Mouse (Mus musculus) thymus, postnatal 0 days (tissue): Measurements from ENCODE around the gene Sash1. TPM values are rescaled to one million over a fixed set of nuclear protein-coding genes. Genes with fewer than 3 reads are reported as not detected.

Source experiments
- DNase-seq: peaks from one replicate; pipeline ENCODE4 v3.0.0-alpha.2; 2015; ENCODE audit warnings: low spot score
- polyA plus RNA-seq: library from polyadenylated mRNA; unstranded; fragments of >200 nt; fragmentation: Nextera tagmentation; extraction: Ambion mirVana; gene quantifications from 2 replicates; pipeline ENCODE4 v1.2.1, GENCODE M21; 2015

Sash1 gene
- polyA plus RNA-seq, 1 experiment from 2014 or later: 1.5 TPM

GRCm38 (mm10) chr10:8856942-8857341, 28.9 kb downstream of the Sash1 start:
- DNase-seq: no peak

- DNase-seq: no peak
These were observed 32.5 kb downstream of the Sash1 start for GRCm38 (mm10) chr10:8853326-8853725.

- no peak for DNase-seq
These were observed 34.2 kb downstream of the Sash1 start for GRCm38 (mm10) chr10:8851625-8852024.

GRCm38 (mm10) chr10:8847974-8848373, 37.9 kb downstream of the Sash1 start:
- DNase-seq: no peak

- DNase-seq: no peak
These were observed 39.6 kb downstream of the Sash1 start for GRCm38 (mm10) chr10:8846258-8846657.

GRCm38 (mm10) chr10:8845230-8845770, 40.6 kb downstream of the Sash1 start:
- no peak for DNase-seq

GRCm38 (mm10) chr10:8839956-8840355, 45.9 kb downstream of the Sash1 start:
- DNase-seq: no peak

- DNase-seq: no peak
These were observed 51.9 kb downstream of the Sash1 start for GRCm38 (mm10) chr10:8833816-8834464.

GRCm38 (mm10) chr10:8826303-8826702, 59.6 kb downstream of the Sash1 start:
- DNase-seq: no peak

- no peak for DNase-seq
These were observed 60.0 kb downstream of the Sash1 start for GRCm38 (mm10) chr10:8825874-8826273.

- DNase-seq: no peak
These were observed 67.8 kb downstream of the Sash1 start for GRCm38 (mm10) chr10:8818066-8818465.

- no peak for DNase-seq
These were observed 71.8 kb downstream of the Sash1 start for GRCm38 (mm10) chr10:8813984-8814578.

- no peak for DNase-seq
These were observed 72.6 kb downstream of the Sash1 start for GRCm38 (mm10) chr10:8813259-8813658.

GRCm38 (mm10) chr10:8812807-8813206, 73.1 kb downstream of the Sash1 start:
- no peak for DNase-seq

- no peak for DNase-seq
These were observed 74.4 kb downstream of the Sash1 start for GRCm38 (mm10) chr10:8811261-8812039.

GRCm38 (mm10) chr10:8810496-8810895, 75.4 kb downstream of the Sash1 start:
- no peak for DNase-seq

GRCm38 (mm10) chr10:8808383-8808782, 77.5 kb downstream of the Sash1 start:
- DNase-seq: no peak

GRCm38 (mm10) chr10:8807581-8807980, 78.3 kb downstream of the Sash1 start:
- no peak for DNase-seq

- no peak for DNase-seq
These were observed 80.5 kb downstream of the Sash1 start for GRCm38 (mm10) chr10:8805402-8805801.

GRCm38 (mm10) chr10:8804292-8804691, 81.6 kb downstream of the Sash1 start:
- peak; percentile 86 for DNase-seq

- peak; percentile 78 for DNase-seq
These were observed 84.0 kb downstream of the Sash1 start for GRCm38 (mm10) chr10:8801719-8802347.

- DNase-seq: no peak
These were observed 84.7 kb downstream of the Sash1 start for GRCm38 (mm10) chr10:8801139-8801613.
